Mouse (Mus musculus) NIH3T3 (cell line): ENCODE results near the gene Zfp1.

ENCODE experiments used
- DNase-seq: peaks from one replicate; pipeline ENCODE4 v3.0.0-alpha.2; 2012; ENCODE audit warnings: low read depth

Zfp1 gene

GRCm38 (mm10) chr8:111643264-111644141 is at the start of gene Zfp1:
Zfp1 (plus strand) TSS chr8:111643401.
- peak; percentile 96 for DNase-seq

- DNase-seq = no peak
These were observed 49.0 kb upstream of the Zfp1 start for GRCm38 (mm10) chr8:111594044-111594840.

- DNase-seq = no peak
These were observed 48.2 kb upstream of the Zfp1 start for GRCm38 (mm10) chr8:111594951-111595350.

- no peak for DNase-seq
These were observed 47.3 kb upstream of the Zfp1 start for GRCm38 (mm10) chr8:111595712-111596484.

- DNase-seq = no peak
These were observed 46.7 kb upstream of the Zfp1 start for GRCm38 (mm10) chr8:111596485-111596821.

- peak; percentile 88 for DNase-seq
These were observed 45.9 kb upstream of the Zfp1 start for GRCm38 (mm10) chr8:111597310-111597709.

GRCm38 (mm10) chr8:111599707-111600444 is 43.3 kb upstream of the Zfp1 start:
- no peak for DNase-seq

- DNase-seq = peak; percentile 41
These were observed 41.2 kb upstream of the Zfp1 start for GRCm38 (mm10) chr8:111602050-111602449.

- DNase-seq = no peak
These were observed 38.2 kb upstream of the Zfp1 start for GRCm38 (mm10) chr8:111604986-111605385.

- no peak for DNase-seq
These were observed 36.2 kb upstream of the Zfp1 start for GRCm38 (mm10) chr8:111606961-111607360.

GRCm38 (mm10) chr8:111607414-111607813 is 35.8 kb upstream of the Zfp1 start:
- DNase-seq = no peak

GRCm38 (mm10) chr8:111613181-111613580 is 30.0 kb upstream of the Zfp1 start:
- no peak for DNase-seq

GRCm38 (mm10) chr8:111614786-111615701 is 28.2 kb upstream of the Zfp1 start:
- no peak for DNase-seq

- DNase-seq = no peak
These were observed 25.4 kb upstream of the Zfp1 start for GRCm38 (mm10) chr8:111617812-111618211.

- DNase-seq = no peak
These were observed 24.9 kb upstream of the Zfp1 start for GRCm38 (mm10) chr8:111618273-111618672.

- peak; percentile 72 for DNase-seq
These were observed 23.3 kb upstream of the Zfp1 start for GRCm38 (mm10) chr8:111619936-111620335.

- no peak for DNase-seq
These were observed 21.1 kb upstream of the Zfp1 start for GRCm38 (mm10) chr8:111622104-111622503.

- no peak for DNase-seq
These were observed 20.6 kb upstream of the Zfp1 start for GRCm38 (mm10) chr8:111622553-111622952.

GRCm38 (mm10) chr8:111624081-111624852 is 18.9 kb upstream of the Zfp1 start:
- DNase-seq = peak; percentile 94

- DNase-seq = no peak
These were observed 18.4 kb upstream of the Zfp1 start for GRCm38 (mm10) chr8:111624853-111625221.
